In genomic region chr11:116012262-116012947, GRCm38 (mm10) we compare ENCODE assay signal across 1 mouse cellular context.
TF ChIP-seq lines count a peak whose summit lies in the region.

TSS of gene Galk1 (minus strand) at chr11:116012719.

TF ChIP-seq in CH12.LX, 34 proteins besides CTCF, POLR2A, EP300 and RAD21 (continued from another document):
- peak; percentile 68; the same call in 1 of the 2 replicates for TF ChIP-seq CHD1 (IDR thresholded peaks at IDR 0.05; ENCODE audit: low read depth, low read length)
- peak; percentile 39; the same call in 1 of the 2 replicates for TF ChIP-seq USF2 (conservative IDR thresholded peaks at IDR 0.05; ENCODE audit: low read depth, low read length)
- peak; percentile 24; the same call in 1 of the 2 replicates for TF ChIP-seq RCOR1 (conservative IDR thresholded peaks at IDR 0.05; ENCODE audit: low read depth, low read length)
- TF ChIP-seq BHLHE40 (IDR thresholded peaks at IDR 0.05; ENCODE audit: low read depth, low read length) = peak; percentile 96
- peak; percentile 53; the same call in 1 of the 2 replicates for TF ChIP-seq TBP (conservative IDR thresholded peaks at IDR 0.05; ENCODE audit: low read depth, low read length)
- TF ChIP-seq JUND (conservative IDR thresholded peaks at IDR 0.05; ENCODE audit: low read depth, low read length) = no peak
- peak; percentile 43 for TF ChIP-seq ETS1 (conservative IDR thresholded peaks at IDR 0.05; ENCODE audit: low read depth, low read length)
- TF ChIP-seq TCF12 (IDR thresholded peaks at IDR 0.05; ENCODE audit: low read depth, low read length) = peak; percentile 93
- peak; percentile 66 for TF ChIP-seq CHD2 (IDR thresholded peaks at IDR 0.05; ENCODE audit: low read length)
- TF ChIP-seq SMC3 (IDR thresholded peaks at IDR 0.05; ENCODE audit: low read depth, low read length) = no peak
- peak; percentile 90 for TF ChIP-seq NELFE (IDR thresholded peaks at IDR 0.05; ENCODE audit: low read depth, low read length)
- no peak for TF ChIP-seq PAX5 (IDR thresholded peaks at IDR 0.05; ENCODE audit: low read length)
- TF ChIP-seq E2F4 (IDR thresholded peaks at IDR 0.05; ENCODE audit: insufficient replicate concordance, low read depth, low read length) = 0 out of 2 replicates have a peak, but pooled peaks have one; percentile 70
- TF ChIP-seq ZMIZ1 (IDR thresholded peaks at IDR 0.05; ENCODE audit: low read depth, low read length) = peak; percentile 89
- no peak for TF ChIP-seq ZC3H11A (IDR thresholded peaks at IDR 0.05; ENCODE audit: low read depth, low read length)
- peak; percentile 96 for TF ChIP-seq MXI1 (IDR thresholded peaks at IDR 0.05; ENCODE audit: low read depth, low read length)
- TF ChIP-seq GABPA (IDR thresholded peaks at IDR 0.05; ENCODE audit: insufficient replicate concordance, low read depth, low read length) = no peak
- TF ChIP-seq MEF2A (IDR thresholded peaks at IDR 0.05; ENCODE audit: borderline replicate concordance, low read depth, low read length) = peak; percentile 73; the same call in 1 of the 2 replicates
- no peak for TF ChIP-seq ZNF384 (IDR thresholded peaks at IDR 0.05; ENCODE audit: low read depth, low read length)
- peak; percentile 73; the same call in 1 of the 2 replicates for TF ChIP-seq POLR2AphosphoS2 (IDR thresholded peaks at IDR 0.05; ENCODE audit: low read depth, low read length)
- TF ChIP-seq IRF4 (IDR thresholded peaks at IDR 0.05; ENCODE audit: low read depth, low read length) = peak; percentile 27
- peak; percentile 97 for TF ChIP-seq SIN3A (IDR thresholded peaks at IDR 0.05; ENCODE audit: low read length)
- TF ChIP-seq KAT2A (IDR thresholded peaks at IDR 0.05; ENCODE audit: insufficient replicate concordance, low read length) = 0 out of 2 replicates have a peak, but pooled peaks have one; percentile 30
TF ChIP-seq in CH12.LX: peak in this region for 23.
